Mouse (Mus musculus): Measurements from ENCODE around the gene 2810408A11Rik. TPM values are rescaled to one million over a fixed set of nuclear protein-coding genes. Genes with fewer than 3 reads are reported as not detected.

2810408A11Rik gene
- total and polyA plus RNA-seq, 2 experiments from 2014 or later = 3.9 to 6.3 TPM

DNA sequence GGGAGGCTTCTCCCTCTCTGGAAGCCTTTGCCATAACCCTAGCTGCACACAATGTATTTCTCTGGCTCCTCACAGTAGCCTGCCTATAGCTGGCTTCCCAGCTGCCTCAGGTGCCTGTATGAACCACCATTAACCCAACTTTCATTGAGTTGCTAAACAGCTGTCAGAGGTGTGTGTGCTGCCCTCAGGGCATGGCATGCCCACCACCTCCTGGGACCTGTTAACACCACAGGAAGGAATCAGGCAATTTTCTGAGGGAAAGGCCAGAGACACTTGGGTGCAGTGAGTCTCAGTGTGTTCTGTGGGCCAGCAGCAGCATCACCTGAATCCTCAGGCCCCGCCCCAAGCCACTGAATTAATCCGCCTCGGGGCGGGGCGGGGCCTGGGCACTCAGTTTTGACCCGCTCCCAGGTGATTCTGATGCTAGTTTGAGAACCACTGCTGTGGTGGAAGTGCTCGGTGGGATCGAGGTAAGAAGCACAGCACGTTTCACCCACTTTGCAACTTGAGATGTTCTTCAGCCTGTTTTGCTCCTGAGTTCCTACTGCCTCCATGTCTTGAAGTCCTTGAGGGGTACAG, 37.7 kb upstream of the 2810408A11Rik start:
- TF ChIP-seq CTCF (IDR thresholded peaks at IDR 0.05; ENCODE audit: low read depth) = no peak
- TF ChIP-seq EP300 (IDR thresholded peaks at IDR 0.05; ENCODE audit: low read depth) = no peak
- Histone ChIP-seq H3K4me1 (ENCODE audit: control insufficient read depth, insufficient read depth) (peaks cover 30% of the 10 kb centered on the region), H3K4me2 (ENCODE audit: low read depth, low read length) (no peak overlapping the region), H3K4me3 (ENCODE audit: low read depth, low read length) (no peak overlapping the region), H3K9me3 (replicated peaks; ENCODE audit: control insufficient read depth, low read length) (no peaks in the 10 kb centered on the region), H3K36me3 (replicated peaks; ENCODE audit: control insufficient read depth, insufficient read depth, low read length) (peaks cover 14% of the 10 kb centered on the region), H3K9ac (replicated peaks; ENCODE audit: low read depth, low read length) (no peak overlapping the region), H3K27me3 (ENCODE audit: control insufficient read depth, insufficient read depth, low read length) (peaks cover 8% of the 10 kb centered on the region), H3K27ac (ENCODE audit: low read depth) (no peak overlapping the region)
- ATAC-seq (ENCODE audit: insufficient read depth, low read depth) (no peak), DNase-seq (ENCODE audit: low spot score) (no peak)
- 46% methylated on average over 9 of the region's 9 CpGs for WGBS

DNA sequence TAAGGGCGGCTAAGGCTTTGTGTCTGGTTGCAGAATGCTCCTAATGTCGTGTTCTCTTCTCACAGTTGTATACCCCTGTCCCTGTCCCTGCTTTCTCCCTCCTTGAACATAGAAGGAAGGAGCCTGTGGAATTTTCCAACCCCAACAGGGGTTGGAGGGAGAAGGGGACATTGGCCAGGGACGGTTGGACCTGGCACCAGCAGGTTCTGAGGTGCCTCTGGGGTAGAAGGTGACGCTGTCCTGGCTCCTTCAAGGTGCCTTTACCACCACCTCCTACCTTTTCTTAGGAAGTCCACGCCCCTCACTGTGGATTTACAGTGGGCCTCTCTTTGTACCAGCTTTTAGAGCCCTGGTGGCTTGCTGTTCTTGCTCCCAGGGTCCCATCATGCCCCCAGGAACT, 37.0 kb upstream of the 2810408A11Rik start:
- ATAC-seq (ENCODE audit: insufficient read depth, low read depth) = no peak
- TF ChIP-seq CTCF (IDR thresholded peaks at IDR 0.05; ENCODE audit: low read depth) (no peak), EP300 (IDR thresholded peaks at IDR 0.05; ENCODE audit: low read depth) (no peak)
- peaks cover 30% of the 10 kb centered on the region for H3K4me1 ChIP-seq (ENCODE audit: control insufficient read depth, insufficient read depth)
- H3K27ac ChIP-seq (ENCODE audit: low read depth) = peak overlapping the region; percentile 88
- no peak for DNase-seq (ENCODE audit: low spot score)
- H3K4me3 ChIP-seq (ENCODE audit: low read depth, low read length) = no peak overlapping the region
- H3K27me3 ChIP-seq (ENCODE audit: control insufficient read depth, insufficient read depth, low read length) = peaks cover 8% of the 10 kb centered on the region
- no peaks in the 10 kb centered on the region for H3K9me3 ChIP-seq (replicated peaks; ENCODE audit: control insufficient read depth, low read length)
- peak overlapping the region; percentile 51; the same call in 1 of the 2 replicates for H3K9ac ChIP-seq (replicated peaks; ENCODE audit: low read depth, low read length)
- peaks cover 8% of the 10 kb centered on the region for H3K36me3 ChIP-seq (replicated peaks; ENCODE audit: control insufficient read depth, insufficient read depth, low read length)
- 56% methylated on average over 5 of the region's 5 CpGs for WGBS
- H3K4me2 ChIP-seq (ENCODE audit: low read depth, low read length) = no peak overlapping the region

DNA sequence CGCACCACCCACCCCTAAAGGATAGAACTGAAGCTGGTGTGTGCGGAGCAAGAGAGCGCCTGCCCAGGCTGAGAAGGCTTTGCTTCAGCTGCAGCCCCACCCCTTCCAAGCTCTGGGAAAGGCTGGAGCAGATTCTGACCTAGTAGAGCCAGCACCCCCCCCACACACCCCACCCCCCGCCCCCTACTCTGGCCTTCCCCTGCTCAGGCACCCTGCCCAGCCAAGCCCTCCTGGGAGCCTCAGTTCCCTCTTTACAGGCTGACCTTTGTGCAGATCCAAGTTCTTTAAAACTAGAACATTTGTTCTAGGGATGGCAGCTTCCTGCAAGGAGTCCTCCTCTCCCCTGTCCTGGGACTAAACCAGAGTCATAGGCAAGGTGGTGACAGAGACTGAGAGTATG, 36.6 kb upstream of the 2810408A11Rik start:
- peak; percentile 15; the same call in 1 of the 2 replicates for ATAC-seq (ENCODE audit: insufficient read depth, low read depth)
- peak overlapping the region; percentile 88 for H3K27ac ChIP-seq (ENCODE audit: low read depth)
- 0 out of 2 replicates have a peak, but pooled peaks cover 3% of the 10 kb centered on the region for H3K36me3 ChIP-seq (replicated peaks; ENCODE audit: control insufficient read depth, insufficient read depth, low read length)
- 26% methylated on average over 4 of the region's 4 CpGs for WGBS
- H3K4me2 ChIP-seq (ENCODE audit: low read depth, low read length) = peak overlapping the region; percentile 92
- H3K4me3 ChIP-seq (ENCODE audit: low read depth, low read length) = no peak overlapping the region
- H3K9ac ChIP-seq (replicated peaks; ENCODE audit: low read depth, low read length) = peak overlapping the region; percentile 51; the same call in 1 of the 2 replicates
- peaks cover 8% of the 10 kb centered on the region for H3K27me3 ChIP-seq (ENCODE audit: control insufficient read depth, insufficient read depth, low read length)
- TF ChIP-seq EP300 (IDR thresholded peaks at IDR 0.05; ENCODE audit: low read depth) (no peak), CTCF (IDR thresholded peaks at IDR 0.05; ENCODE audit: low read depth) (no peak)
- no peaks in the 10 kb centered on the region for H3K9me3 ChIP-seq (replicated peaks; ENCODE audit: control insufficient read depth, low read length)
- peak; percentile 53 for DNase-seq (ENCODE audit: low spot score)
- H3K4me1 ChIP-seq (ENCODE audit: control insufficient read depth, insufficient read depth) = peaks cover 30% of the 10 kb centered on the region

DNA sequence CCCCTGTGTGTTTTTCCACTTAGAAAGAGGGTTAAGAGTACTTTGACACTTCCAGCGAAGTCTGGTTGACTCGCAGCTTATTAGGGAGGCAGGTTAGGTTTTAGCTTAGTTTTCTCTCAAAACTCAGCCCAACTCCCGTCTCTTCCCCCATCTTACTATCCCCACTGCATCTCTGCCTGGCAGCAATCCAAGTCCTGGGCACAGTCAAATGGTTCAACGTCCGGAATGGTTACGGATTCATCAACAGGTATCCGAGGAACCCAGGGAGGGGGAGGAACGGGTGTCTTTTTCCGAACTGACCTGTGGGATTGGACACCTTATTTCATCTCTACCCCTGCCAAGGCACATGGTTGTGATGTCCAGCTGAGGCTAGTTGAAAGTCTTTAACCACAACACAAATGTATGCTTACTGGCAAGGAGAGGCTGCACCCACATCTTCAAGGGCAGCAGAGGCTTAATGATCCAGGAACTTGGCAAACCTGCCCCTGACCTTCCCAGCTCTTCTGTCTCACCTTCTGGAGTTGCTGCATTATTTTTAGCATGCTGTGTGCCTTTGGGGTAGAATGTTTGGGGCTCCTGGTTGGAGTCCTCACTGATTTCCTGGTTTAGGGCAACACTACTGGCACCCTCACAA, 36.0 kb upstream of the 2810408A11Rik start:
- TF ChIP-seq EP300 (IDR thresholded peaks at IDR 0.05; ENCODE audit: low read depth) (no peak), CTCF (IDR thresholded peaks at IDR 0.05; ENCODE audit: low read depth) (no peak)
- peak; percentile 50 for DNase-seq (ENCODE audit: low spot score)
- Histone ChIP-seq H3K9me3 (replicated peaks; ENCODE audit: control insufficient read depth, low read length) (no peaks in the 10 kb centered on the region), H3K27ac (ENCODE audit: low read depth) (peak overlapping the region; percentile 88), H3K4me2 (ENCODE audit: low read depth, low read length) (peak overlapping the region; percentile 92), H3K36me3 (replicated peaks; ENCODE audit: control insufficient read depth, insufficient read depth, low read length) (no peaks in the 10 kb centered on the region), H3K4me3 (ENCODE audit: low read depth, low read length) (peak overlapping the region; percentile 57), H3K4me1 (ENCODE audit: control insufficient read depth, insufficient read depth) (peaks cover 30% of the 10 kb centered on the region), H3K27me3 (ENCODE audit: control insufficient read depth, insufficient read depth, low read length) (peaks cover 8% of the 10 kb centered on the region), H3K9ac (replicated peaks; ENCODE audit: low read depth, low read length) (peak overlapping the region; percentile 51; the same call in 1 of the 2 replicates)
- WGBS = 41% methylated on average over 9 of the region's 9 CpGs
- peak; percentile 6; the same call in 1 of the 2 replicates for ATAC-seq (ENCODE audit: insufficient read depth, low read depth)

DNA sequence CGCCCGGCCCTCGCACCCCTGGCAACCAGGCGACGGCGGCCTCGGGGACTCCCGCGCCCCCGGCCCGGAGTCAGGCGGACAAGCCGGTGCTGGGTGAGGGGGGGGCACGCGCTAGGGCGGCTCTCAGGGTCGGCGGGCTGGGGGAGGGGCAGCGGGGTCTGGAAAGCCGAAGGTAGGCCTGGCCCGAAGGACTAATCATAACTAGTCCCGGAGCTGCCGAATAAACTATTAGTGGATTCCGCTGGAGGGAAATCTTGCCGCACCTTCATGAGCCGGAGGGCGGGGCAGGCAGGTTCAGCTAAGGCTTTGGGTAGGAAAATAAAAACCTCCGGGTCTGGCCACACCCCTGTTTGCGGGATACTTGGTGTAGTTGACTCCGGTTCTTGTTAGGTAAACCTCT, 35.4 kb upstream of the 2810408A11Rik start:
- Histone ChIP-seq H3K4me1 (ENCODE audit: control insufficient read depth, insufficient read depth) (peaks cover 30% of the 10 kb centered on the region), H3K36me3 (replicated peaks; ENCODE audit: control insufficient read depth, insufficient read depth, low read length) (no peaks in the 10 kb centered on the region), H3K9ac (replicated peaks; ENCODE audit: low read depth, low read length) (peak overlapping the region; percentile 51), H3K9me3 (replicated peaks; ENCODE audit: control insufficient read depth, low read length) (no peaks in the 10 kb centered on the region), H3K27me3 (ENCODE audit: control insufficient read depth, insufficient read depth, low read length) (peaks cover 8% of the 10 kb centered on the region), H3K27ac (ENCODE audit: low read depth) (peak overlapping the region; percentile 88), H3K4me2 (ENCODE audit: low read depth, low read length) (peak overlapping the region; percentile 92), H3K4me3 (ENCODE audit: low read depth, low read length) (peak overlapping the region; percentile 57)
- no peak for TF ChIP-seq CTCF (IDR thresholded peaks at IDR 0.05; ENCODE audit: low read depth)
- TF ChIP-seq EP300 (IDR thresholded peaks at IDR 0.05; ENCODE audit: low read depth) = no peak
- ATAC-seq (ENCODE audit: insufficient read depth, low read depth) (no peak), DNase-seq (ENCODE audit: low spot score) (no peak)
- 4% methylated on average over 29 of the region's 30 CpGs for WGBS
